Mouse (Mus musculus) myocyte (in vitro differentiated cells): ENCODE data around the gene Fam89a. TPM values are rescaled to one million over a fixed set of nuclear protein-coding genes. Genes with fewer than 3 reads are reported as not detected.

Source experiments
- H3K27me3 ChIP-seq: one replicate; pipeline ENCODE4 v1.6.1; 2011; ENCODE audit not compliant: control insufficient read depth, insufficient read depth, insufficient read length
- H3K36me3 ChIP-seq: one replicate; pipeline ENCODE4 v1.6.1; 2011; ENCODE audit not compliant: control insufficient read depth, insufficient read depth
- H3K4me2 ChIP-seq: one replicate; pipeline ENCODE4 v1.6.1; 2011; ENCODE audit warnings: low read depth, control low read depth
- H3K4me3 ChIP-seq: one replicate; pipeline ENCODE4 v1.5.1; 2011; ENCODE audit warnings: mild to moderate bottlenecking, control low read depth, moderate library complexity
- H3K79me2 ChIP-seq: one replicate; pipeline ENCODE4 v1.6.1; 2011; ENCODE audit not compliant: control insufficient read depth, insufficient read depth
- H3ac ChIP-seq: one replicate; pipeline ENCODE4 v1.6.1; 2011; ENCODE audit not compliant: control insufficient read depth, insufficient read length
- CEBPB ChIP-seq: IDR thresholded peaks from 2 replicates; pipeline ENCODE4 v1.6.1; 2011; ENCODE audit warnings: mild to moderate bottlenecking, moderate library complexity; ENCODE audit not compliant: poor library complexity, insufficient read depth, severe bottlenecking
- E2F4 ChIP-seq: IDR thresholded peaks from one replicate; pipeline ENCODE4 v1.6.1; 2011; ENCODE audit warnings: mild to moderate bottlenecking, control low read depth, moderate library complexity; ENCODE audit not compliant: insufficient read depth
- MAX ChIP-seq: IDR thresholded peaks from one replicate; pipeline ENCODE4 v1.6.1; 2011; ENCODE audit warnings: low read depth, mild to moderate bottlenecking, control low read depth
- MYOD1 ChIP-seq, 3 experiments: IDR thresholded peaks; one replicate each; pipeline ENCODE4 v1.6.1; 2011; ENCODE audit warnings: control low read depth in 2 of 3, low read depth in 2 of 3, mild to moderate bottlenecking in 2 of 3, moderate library complexity in 1 of 3; ENCODE audit not compliant: insufficient read length in 2 of 3, control insufficient read depth in 1 of 3
- MYOG ChIP-seq, 3 experiments: IDR thresholded peaks; one replicate each; pipeline ENCODE4 v1.6.1; 2011; ENCODE audit warnings: control low read depth in 2 of 3, low read depth in 2 of 3, mild to moderate bottlenecking in 2 of 3; ENCODE audit not compliant: insufficient read length in 2 of 3, control insufficient read depth in 1 of 3, insufficient read depth in 1 of 3
- POLR2A ChIP-seq: IDR thresholded peaks from one replicate; pipeline ENCODE4 v1.6.1; 2011; ENCODE audit warnings: low read depth, mild to moderate bottlenecking, control low read depth, moderate library complexity; ENCODE audit not compliant: insufficient read length
- POLR2AphosphoS2 ChIP-seq: IDR thresholded peaks from one replicate; pipeline ENCODE4 v1.6.1; 2011; ENCODE audit warnings: low read depth, control low read depth; ENCODE audit not compliant: insufficient read length
- REST ChIP-seq: IDR thresholded peaks from one replicate; pipeline ENCODE4 v1.6.1; 2011; ENCODE audit warnings: mild to moderate bottlenecking, control low read depth, moderate library complexity; ENCODE audit not compliant: insufficient read depth, insufficient read length
- SRF ChIP-seq: IDR thresholded peaks from one replicate; pipeline ENCODE4 v1.6.1; 2011; ENCODE audit warnings: low read depth; ENCODE audit not compliant: control insufficient read depth, insufficient read length
- TCF12 ChIP-seq: IDR thresholded peaks from one replicate; pipeline ENCODE4 v1.6.1; 2011; ENCODE audit warnings: mild to moderate bottlenecking, control low read depth; ENCODE audit not compliant: poor library complexity, insufficient read depth, severe bottlenecking
- TCF3 ChIP-seq: IDR thresholded peaks from one replicate; pipeline ENCODE4 v1.6.1; 2011; ENCODE audit warnings: low read depth, control low read depth; ENCODE audit not compliant: insufficient read length
- USF1 ChIP-seq: IDR thresholded peaks from one replicate; pipeline ENCODE4 v1.6.1; 2011; ENCODE audit warnings: low read depth, mild to moderate bottlenecking, control low read depth, moderate library complexity
- polyA plus RNA-seq: library from polyadenylated mRNA; unstranded; fragments of >200 nt; fragmentation: generic; extraction: Trizol; gene quantifications from one replicate; pipeline ENCODE4 v1.2.1, GENCODE M21; 2012; ENCODE audit warnings: missing spikeins

Gene Fam89a
- polyA plus RNA-seq, 1 experiment, result 0.36 TPM

DNA sequence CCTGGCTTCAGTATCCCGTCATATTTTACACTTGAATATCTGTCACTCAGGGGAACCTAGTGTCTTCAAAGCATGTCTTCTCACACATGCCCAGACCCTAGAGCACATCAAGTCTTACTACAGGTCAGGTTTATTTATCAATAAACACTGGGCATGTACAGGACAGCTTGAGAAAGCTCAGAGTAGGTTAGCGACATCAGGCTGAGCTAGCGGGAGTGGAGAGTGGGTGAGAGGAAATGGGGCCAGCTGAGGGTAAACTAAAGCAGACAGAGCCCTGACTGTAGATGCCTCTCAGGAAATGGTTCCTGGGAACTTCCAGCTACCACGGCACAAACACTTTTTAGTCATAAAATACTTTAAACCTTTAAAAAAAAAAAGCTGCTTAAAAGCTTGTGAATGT, 48.1 kb downstream of the Fam89a start:
- H3K79me2 ChIP-seq, result no peaks in the 10 kb centered on the region
- no peak overlapping the region for H3K4me3 ChIP-seq
- peaks cover 12% of the 10 kb centered on the region for H3K36me3 ChIP-seq
- H3K27me3 ChIP-seq, result no peaks in the 10 kb centered on the region
- no peak overlapping the region for H3ac ChIP-seq
- H3K4me2 ChIP-seq, result no peak overlapping the region
- TF ChIP-seq SRF (no peak), MAX (no peak), POLR2A (no peak), MYOD1 (IDR thresholded peaks at IDR 0.05; ENCODE audit: control insufficient read depth in 1 of 3, insufficient read length in 2 of 3, low read depth in 2 of 3) (no peak), TCF3 (no peak)

DNA sequence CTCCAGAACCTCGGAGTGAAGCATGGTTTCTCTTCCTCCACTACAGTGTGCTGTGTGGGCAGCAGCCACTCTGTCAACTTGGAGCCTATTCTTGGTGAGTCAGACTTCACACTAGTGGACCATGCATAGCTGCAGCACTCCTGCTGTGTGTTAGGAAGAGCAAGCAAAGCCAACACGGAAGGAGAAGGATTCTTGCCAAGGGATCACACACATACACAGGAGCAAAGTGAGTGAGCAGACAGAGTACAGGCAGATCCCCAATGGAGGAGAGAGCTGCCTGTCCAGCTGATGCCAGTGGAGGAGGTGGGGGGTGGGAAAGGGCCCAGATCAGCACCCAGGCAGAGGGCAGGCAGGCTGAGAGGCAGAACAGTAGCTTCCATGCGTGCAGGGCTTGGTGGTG, 49.4 kb downstream of the Fam89a start:
- Histone ChIP-seq H3K4me2 (no peak overlapping the region), H3K27me3 (no peaks in the 10 kb centered on the region), H3K36me3 (peaks cover 12% of the 10 kb centered on the region), H3K4me3 (no peak overlapping the region), H3K79me2 (no peaks in the 10 kb centered on the region), H3ac (no peak overlapping the region)
- TF ChIP-seq MYOD1 (IDR thresholded peaks at IDR 0.05; ENCODE audit: control insufficient read depth in 1 of 3, insufficient read length in 2 of 3, low read depth in 2 of 3) (no peak), SRF (no peak), E2F4 (no peak), TCF12 (no peak), MAX (no peak), POLR2AphosphoS2 (no peak), CEBPB (no peak), TCF3 (no peak)

DNA sequence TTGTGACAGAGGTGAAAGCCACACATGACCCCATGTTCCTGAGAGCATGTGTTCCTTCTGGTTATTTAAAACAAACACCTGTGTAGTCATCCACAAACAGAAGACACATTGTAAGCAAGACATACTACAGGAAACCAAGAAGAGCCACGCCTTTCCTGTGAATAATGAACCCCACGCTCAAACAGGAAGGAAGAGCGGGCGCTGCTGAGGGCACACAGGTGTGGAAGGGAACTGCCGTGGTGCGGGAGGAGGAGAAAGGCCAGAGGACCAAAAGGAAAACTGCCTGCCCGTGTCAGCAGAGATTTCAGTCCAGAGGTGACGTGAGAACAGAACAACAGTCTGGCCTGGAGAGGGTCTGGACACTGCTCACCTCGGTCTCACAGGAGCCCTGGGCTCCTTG, 50.6 kb downstream of the Fam89a start:
- no peaks in the 10 kb centered on the region for H3K27me3 ChIP-seq
- peaks cover 10% of the 10 kb centered on the region for H3K36me3 ChIP-seq
- no peak overlapping the region for H3K4me2 ChIP-seq

GRCm38 (mm10) chr8:124700271-124700670, 51.4 kb downstream of the Fam89a start:
- no peak for TF ChIP-seq USF1
- TF ChIP-seq POLR2A, result no peak
- no peak for TF ChIP-seq CEBPB
- TF ChIP-seq TCF12, result no peak
- TF ChIP-seq SRF, result no peak
- no peak for TF ChIP-seq TCF3

More for the DNA sequence above, 50.6 kb downstream of the Fam89a start:
- Histone ChIP-seq H3K79me2 (no peaks in the 10 kb centered on the region), H3ac (no peak overlapping the region), H3K4me3 (no peak overlapping the region)
- TF ChIP-seq MYOD1 (IDR thresholded peaks at IDR 0.05; ENCODE audit: control insufficient read depth in 1 of 3, insufficient read length in 2 of 3, low read depth in 2 of 3), result no peak
- no peak for TF ChIP-seq E2F4
- TF ChIP-seq POLR2AphosphoS2, result no peak
- no peak for TF ChIP-seq SRF
- no peak for TF ChIP-seq USF1
- TF ChIP-seq MYOG (IDR thresholded peaks at IDR 0.05; ENCODE audit: control insufficient read depth in 1 of 3, insufficient read depth in 1 of 3, insufficient read length in 2 of 3, low read depth in 2 of 3), result no peak

DNA sequence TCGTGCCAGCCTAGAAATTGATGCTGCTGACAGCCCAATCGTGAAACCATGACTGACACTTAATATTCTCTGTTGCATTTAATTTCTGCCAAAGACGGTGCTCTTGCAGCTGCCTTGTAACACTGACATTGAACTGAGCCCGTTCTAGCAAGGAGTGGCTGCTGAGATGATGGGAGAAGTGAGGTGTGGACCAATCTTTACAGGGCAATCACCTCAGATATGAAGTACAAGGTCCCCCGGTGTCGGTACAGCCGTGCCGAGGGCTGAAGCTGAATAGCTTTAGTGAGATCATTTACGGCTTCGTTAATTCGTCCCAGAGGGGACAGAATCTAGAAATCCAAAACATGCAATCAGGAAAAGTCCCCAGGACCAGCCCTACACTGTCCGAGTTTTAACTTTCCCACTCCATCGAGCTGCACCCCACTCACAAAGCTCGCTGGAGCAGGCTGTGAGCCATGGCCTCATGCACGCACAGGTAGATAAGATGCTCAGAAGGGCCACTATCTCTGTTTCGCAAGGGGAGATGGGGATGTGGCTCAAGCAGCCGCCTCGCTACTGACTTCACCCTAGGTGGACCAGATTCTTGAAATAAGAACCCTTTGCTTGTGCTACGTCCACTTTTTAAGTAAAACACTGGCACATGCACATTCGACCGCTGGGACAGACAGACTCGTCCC, 56.1 kb downstream of the Fam89a start:
- peaks cover 5% of the 10 kb centered on the region for H3K36me3 ChIP-seq
- H3K4me2 ChIP-seq, result no peak overlapping the region
- no peaks in the 10 kb centered on the region for H3K27me3 ChIP-seq
- TF ChIP-seq TCF3, result no peak
- TF ChIP-seq REST, result no peak
- no peak for TF ChIP-seq MYOG (IDR thresholded peaks at IDR 0.05; ENCODE audit: control insufficient read depth in 1 of 3, insufficient read depth in 1 of 3, insufficient read length in 2 of 3, low read depth in 2 of 3)
- no peak for TF ChIP-seq MYOD1 (IDR thresholded peaks at IDR 0.05; ENCODE audit: control insufficient read depth in 1 of 3, insufficient read length in 2 of 3, low read depth in 2 of 3)
- no peak for TF ChIP-seq E2F4
- no peak for TF ChIP-seq CEBPB
- TF ChIP-seq USF1, result no peak
- no peak for TF ChIP-seq POLR2A
- no peak for TF ChIP-seq TCF12
- TF ChIP-seq MAX, result no peak
- H3ac ChIP-seq, result no peak overlapping the region
- no peak overlapping the region for H3K4me3 ChIP-seq
- H3K79me2 ChIP-seq, result no peaks in the 10 kb centered on the region

More at GRCm38 (mm10) chr8:124700271-124700670, 51.4 kb downstream of the Fam89a start:
- H3K4me2 ChIP-seq, result no peak overlapping the region
- no peak overlapping the region for H3K4me3 ChIP-seq
- peaks cover 5% of the 10 kb centered on the region for H3K36me3 ChIP-seq
- H3ac ChIP-seq, result no peak overlapping the region
- no peaks in the 10 kb centered on the region for H3K79me2 ChIP-seq
- no peaks in the 10 kb centered on the region for H3K27me3 ChIP-seq
